Mouse (Mus musculus): ENCODE results near the gene Cenpo. TPM values are rescaled to one million over a fixed set of nuclear protein-coding genes. Genes with fewer than 3 reads are reported as not detected.

The Cenpo gene
- total and polyA plus RNA-seq, 3 experiments: 19.3 to 32.7 (median 25.4) TPM

GRCm38 (mm10) chr12:4178839-4179238, 55.3 kb downstream of the Cenpo start:
- DNase-seq (ENCODE audit: extremely low read depth): no peak
- Histone ChIP-seq H3K27me3 (replicated peaks) (no peaks in the 10 kb centered on the region), H3K4me1 (ENCODE audit: control insufficient read depth in 1 of 2, insufficient read depth in 2 of 2) (peaks cover 0 to 5% of the 10 kb centered on the region in 2 experiments; a peak in 1 of 4 replicates), H3K27ac (ENCODE audit: insufficient read depth, low read depth) (no peak overlapping the region), H3K9ac (ENCODE audit: insufficient read depth, low read depth) (no peak overlapping the region), H3K9me3 (replicated peaks; ENCODE audit: low read length) (no peaks in the 10 kb centered on the region), H3K4me2 (ENCODE audit: insufficient read depth, low read depth, poor library complexity, severe bottlenecking) (no peak overlapping the region), H3K79me2 (replicated peaks; ENCODE audit: control insufficient read depth, extremely low read depth, insufficient read depth, poor library complexity, severe bottlenecking) (no peaks in the 10 kb centered on the region), H3K4me3 (replicated peaks in 1 of 3; ENCODE audit: low read depth in 2 of 3, low read length in 2 of 3, poor library complexity in 1 of 3) (no peak overlapping the region), H3K36me3 (replicated peaks in 1 of 2; ENCODE audit: control insufficient read depth in 1 of 2, insufficient read depth in 1 of 2, low read length in 1 of 2) (no peaks in the 10 kb centered on the region)
- dilution Hi-C loops (cut with MboI; ENCODE audit: extremely low pct_ligation_motif_present, extremely low pct_unique_long_range_greater_than_20kb, low sequenced_read_pairs) (no loop called here), in situ Hi-C loops (cut with MboI; ENCODE audit: low pct_ligation_motif_present, low pct_unique_long_range_greater_than_20kb, low sequenced_read_pairs) (no loop called here)
- TF ChIP-seq NELFE (IDR thresholded peaks at IDR 0.05; ENCODE audit: low read depth, low read length): no peak
- no peak for TF ChIP-seq MAX (IDR thresholded peaks at IDR 0.05; ENCODE audit: low read length)
- no peak for TF ChIP-seq UBTF (IDR thresholded peaks at IDR 0.05; ENCODE audit: low read depth, low read length)
- TF ChIP-seq NRF1 (IDR thresholded peaks at IDR 0.05; ENCODE audit: low read depth, low read length): no peak
- TF ChIP-seq ETS1 (conservative IDR thresholded peaks at IDR 0.05; ENCODE audit: low read depth, low read length): no peak
- no peak for TF ChIP-seq POLR2AphosphoS2 (IDR thresholded peaks at IDR 0.05; ENCODE audit: low read depth, low read length)
- no peak for TF ChIP-seq PAX5 (IDR thresholded peaks at IDR 0.05; ENCODE audit: low read length)
- no peak for TF ChIP-seq KAT2A (IDR thresholded peaks at IDR 0.05; ENCODE audit: insufficient replicate concordance, low read length)
- TF ChIP-seq POLR2A (IDR thresholded peaks at IDR 0.05; ENCODE audit: low read depth, low read length): no peak
- TF ChIP-seq MAFK (IDR thresholded peaks at IDR 0.05; ENCODE audit: insufficient replicate concordance, low read length): no peak
- TF ChIP-seq JUN (IDR thresholded peaks at IDR 0.05; ENCODE audit: insufficient read depth, low read depth, low read length): no peak
- TF ChIP-seq BHLHE40 (IDR thresholded peaks at IDR 0.05; ENCODE audit: low read depth, low read length): no peak
- no peak for TF ChIP-seq SMC3 (IDR thresholded peaks at IDR 0.05; ENCODE audit: low read depth, low read length)
- TF ChIP-seq EP300 (IDR thresholded peaks at IDR 0.05; ENCODE audit: low read length): no peak

DNA sequence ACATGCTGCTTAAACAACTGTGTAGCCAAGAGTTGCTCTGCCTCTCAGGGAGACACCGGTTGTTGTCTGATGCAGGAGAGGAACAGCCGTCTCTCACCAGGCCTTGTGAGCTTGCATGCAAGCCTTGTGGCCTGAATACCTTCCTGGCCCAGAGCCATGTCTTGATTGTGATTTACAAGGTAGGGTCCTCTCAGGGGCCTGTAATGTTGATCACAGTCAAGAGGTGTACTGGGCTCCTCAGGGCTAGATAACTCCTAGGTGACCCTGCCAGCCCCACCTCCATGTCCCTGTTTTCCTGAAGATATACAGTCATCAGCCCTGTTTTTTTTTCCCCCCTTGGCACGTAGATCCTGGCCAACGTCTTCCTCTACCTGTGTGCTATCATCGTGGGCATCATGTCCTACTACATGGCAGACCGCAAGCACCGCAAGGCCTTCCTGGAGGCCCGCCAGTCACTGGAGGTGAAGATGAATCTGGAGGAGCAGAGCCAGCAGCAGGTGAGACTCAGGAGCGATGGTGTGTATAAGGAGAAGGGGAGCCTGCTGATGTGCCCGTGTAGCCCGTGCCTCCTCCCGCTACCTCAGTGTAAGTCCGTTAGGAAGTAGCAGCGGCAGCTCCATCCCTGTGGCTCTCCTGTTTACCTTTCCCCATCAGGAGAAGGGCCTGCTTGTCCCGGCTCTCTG, 60.8 kb downstream of the Cenpo start:
- Histone ChIP-seq H3K27me3 (replicated peaks) (no peaks in the 10 kb centered on the region), H3K4me2 (ENCODE audit: insufficient read depth, low read depth, poor library complexity, severe bottlenecking) (no peak overlapping the region), H3K9ac (ENCODE audit: insufficient read depth, low read depth) (no peak overlapping the region), H3K4me3 (replicated peaks in 1 of 3; ENCODE audit: low read depth in 2 of 3, low read length in 2 of 3, poor library complexity in 1 of 3) (no peak overlapping the region), H3K36me3 (replicated peaks in 1 of 2; ENCODE audit: control insufficient read depth in 1 of 2, insufficient read depth in 1 of 2, low read length in 1 of 2) (no peaks in the 10 kb centered on the region), H3K4me1 (ENCODE audit: control insufficient read depth in 1 of 2, insufficient read depth in 2 of 2) (no peaks in the 10 kb centered on the region), H3K79me2 (replicated peaks; ENCODE audit: control insufficient read depth, extremely low read depth, insufficient read depth, poor library complexity, severe bottlenecking) (no peaks in the 10 kb centered on the region), H3K27ac (ENCODE audit: insufficient read depth, low read depth) (no peak overlapping the region), H3K9me3 (replicated peaks; ENCODE audit: low read length) (no peaks in the 10 kb centered on the region)
- TF ChIP-seq CTCF (conservative IDR thresholded peaks at IDR 0.05 in 1 of 2, IDR thresholded peaks at IDR 0.05 in 1 of 2; ENCODE audit: low read depth in 2 of 2, low read length in 2 of 2) (no peak), MXI1 (IDR thresholded peaks at IDR 0.05; ENCODE audit: low read depth, low read length) (no peak), USF1 (IDR thresholded peaks at IDR 0.05; ENCODE audit: low read depth, low read length) (no peak)
- in situ Hi-C loops (cut with MboI; ENCODE audit: low pct_ligation_motif_present, low pct_unique_long_range_greater_than_20kb, low sequenced_read_pairs) (no loop called here), dilution Hi-C loops (cut with MboI; ENCODE audit: extremely low pct_ligation_motif_present, extremely low pct_unique_long_range_greater_than_20kb, low sequenced_read_pairs) (no loop called here)
- DNase-seq (ENCODE audit: extremely low read depth): no peak

Measured in CH12.LX (cell line).